Mouse (Mus musculus): ENCODE data around the gene Chdh.

Chdh gene

DNA sequence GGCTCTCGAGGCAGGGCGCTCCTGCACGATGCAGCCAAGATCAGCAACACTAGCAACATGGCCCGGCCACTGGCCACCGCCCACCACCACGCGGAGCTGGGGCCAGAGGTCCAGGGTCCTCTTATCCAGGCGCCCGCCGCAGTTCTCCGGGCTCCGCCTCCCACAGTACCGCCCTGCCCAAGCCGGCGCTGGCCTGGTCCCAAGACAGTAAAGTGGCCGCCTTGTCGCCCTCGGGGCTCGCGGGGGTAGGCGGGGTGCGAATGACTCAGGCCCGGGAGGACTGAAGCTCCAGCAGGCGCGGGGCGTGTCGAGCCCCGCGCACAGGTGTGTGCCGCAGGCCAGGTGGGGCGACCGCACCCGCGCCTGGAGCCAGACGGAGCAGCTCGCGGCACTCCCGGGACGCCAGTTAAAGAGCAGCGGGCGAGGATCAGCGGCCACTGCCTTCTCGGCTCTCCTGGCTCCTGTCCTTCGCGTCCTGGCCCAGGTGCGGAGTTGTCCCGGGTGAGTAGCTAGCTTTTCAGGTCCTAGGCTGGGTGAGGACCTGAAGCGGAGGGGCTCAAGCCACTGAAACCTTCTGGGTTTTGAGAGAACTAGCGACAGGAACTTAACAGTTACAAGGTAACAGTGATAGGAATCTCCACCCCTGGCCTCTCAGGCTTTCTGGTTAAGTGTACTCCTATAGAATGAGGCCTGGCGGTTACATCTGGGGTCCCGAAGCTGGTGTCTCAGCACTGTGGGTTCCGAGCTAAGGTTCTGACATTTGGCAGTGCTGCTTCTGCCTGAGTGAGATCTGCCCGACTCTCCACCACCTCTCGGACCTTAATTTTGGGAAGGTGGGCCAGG, at the start of gene Chdh, which contains the start of gene Il17rb:
TSS of gene Chdh (plus strand) at position 291 of the 843 bp plus-strand sequence.
TSS of gene Il17rb (minus strand) at position 164 of the 843 bp plus-strand sequence.
- DNase-seq (ENCODE audit: low read depth, low spot score), result no peak

DNA sequence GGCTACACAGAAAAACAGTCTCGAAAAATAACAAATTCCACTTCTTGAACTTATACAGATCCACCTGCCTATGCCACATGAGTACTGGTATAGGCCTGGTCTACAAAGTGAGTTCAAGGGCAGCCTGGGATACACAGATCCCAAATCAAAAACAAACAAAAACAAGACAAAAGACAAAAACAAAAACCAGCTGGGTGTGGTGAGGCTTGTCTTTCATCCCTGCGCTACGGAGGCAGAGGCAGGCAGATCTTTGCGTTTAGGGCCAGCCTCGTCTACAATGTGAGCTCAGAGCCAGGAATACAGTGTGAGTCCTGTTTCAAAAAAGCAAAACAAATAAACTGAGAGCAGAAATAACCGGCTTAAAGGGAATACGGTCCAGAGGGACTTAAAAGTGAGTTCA, 41.2 kb upstream of the Chdh start:
- no peak for DNase-seq (ENCODE audit: low read depth, low spot score)

DNA sequence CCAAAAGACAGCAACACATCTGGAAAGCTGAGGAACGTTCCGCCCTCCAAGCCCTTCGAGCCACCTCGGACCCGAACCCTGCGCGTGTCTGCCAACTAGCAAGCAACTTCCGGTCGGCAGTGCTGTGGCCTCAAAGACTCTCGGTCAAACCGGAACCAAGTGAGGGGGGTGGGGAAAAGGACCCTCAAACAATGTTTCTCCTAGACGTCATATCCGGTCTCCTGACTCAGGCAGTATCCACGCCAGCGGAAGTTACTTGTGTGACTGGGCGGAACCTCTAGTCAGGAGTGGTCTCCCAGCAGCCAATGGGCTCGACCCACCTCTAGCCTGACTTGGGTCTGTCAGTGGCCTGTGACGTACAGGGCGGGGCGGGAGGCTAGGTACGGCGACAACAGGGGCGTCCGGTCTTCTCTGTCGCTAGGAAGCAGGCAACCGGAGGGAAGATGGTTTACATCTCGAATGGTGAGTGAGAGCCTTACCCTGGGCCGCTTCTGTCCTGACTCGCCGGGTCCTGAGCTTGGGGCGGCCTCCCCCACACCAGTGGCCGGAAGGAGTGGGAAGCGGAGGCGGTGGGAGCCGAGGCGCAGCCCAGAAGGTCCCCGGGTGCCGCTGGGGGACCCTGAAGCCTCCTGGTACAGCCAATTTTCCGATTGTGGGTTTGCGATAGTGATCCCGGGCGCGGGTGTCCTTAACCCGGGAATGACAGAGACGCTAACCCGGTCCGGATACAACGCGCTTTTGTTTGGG, 40.6 kb upstream of the Chdh start, which contains the start of gene Selenok:
TSS of gene Selenok (plus strand) at position 234 of the 747 bp plus-strand sequence.
- DNase-seq (ENCODE audit: low read depth, low spot score), result peak; percentile 97

DNA sequence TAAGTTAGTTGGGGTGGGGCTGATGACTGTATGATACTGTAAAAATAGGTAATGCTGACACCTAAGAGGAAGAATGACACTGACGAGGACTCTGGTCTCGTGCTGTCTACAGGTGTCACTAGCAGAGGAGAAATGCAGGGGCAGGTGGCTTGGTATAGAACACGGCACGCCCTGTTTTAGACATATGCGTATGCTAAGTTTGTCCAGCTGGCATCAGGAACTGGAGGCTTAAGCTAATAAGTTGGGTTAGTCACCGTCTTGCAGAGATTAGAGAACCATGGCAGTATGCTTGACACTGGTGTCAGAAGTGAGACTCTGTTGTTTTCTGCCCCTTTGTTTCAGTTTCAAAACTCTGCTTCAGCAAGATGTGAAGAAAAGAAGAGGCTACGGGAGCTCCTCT, 37.4 kb upstream of the Chdh start:
- no peak for DNase-seq (ENCODE audit: low read depth, low spot score)

DNA sequence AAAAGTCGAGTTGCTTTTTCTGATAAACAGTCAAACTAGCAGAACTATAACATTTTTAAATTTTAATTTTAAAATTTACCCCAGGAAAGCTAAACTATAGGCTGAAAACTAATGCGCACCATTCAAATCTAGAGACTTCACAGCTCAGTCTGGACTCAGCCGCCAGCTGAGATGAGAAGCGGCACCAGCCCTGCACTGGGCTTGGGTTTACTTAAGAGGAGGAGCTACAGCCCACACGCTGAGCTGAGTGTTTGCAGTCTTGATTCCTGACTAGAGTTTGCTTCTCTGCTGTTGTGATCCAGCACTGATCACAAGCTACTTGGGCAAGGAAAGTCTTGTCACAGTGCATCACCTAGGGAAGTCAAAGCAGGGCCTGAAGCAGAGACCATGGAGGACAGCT, 36.8 kb upstream of the Chdh start:
- no peak for DNase-seq (ENCODE audit: low read depth, low spot score)

DNA sequence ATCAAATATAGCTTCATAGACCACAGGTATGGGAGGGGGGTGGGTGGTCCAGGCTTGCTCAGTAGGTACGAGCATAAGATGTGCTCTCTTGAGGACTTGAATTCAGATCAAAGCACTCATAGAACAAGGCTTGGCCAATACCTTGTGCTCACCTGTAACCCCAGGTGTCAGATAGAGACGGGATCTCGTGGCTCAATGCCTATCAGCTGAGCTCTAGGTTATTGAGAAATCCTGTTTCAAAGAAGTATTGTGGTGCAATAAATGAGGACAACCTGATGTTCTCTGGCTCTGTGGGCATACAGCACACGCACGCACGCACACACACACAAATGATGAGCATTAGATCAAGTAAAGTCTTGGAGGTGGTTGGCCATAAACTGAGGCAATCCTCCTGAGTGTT, 31.9 kb upstream of the Chdh start:
- DNase-seq (ENCODE audit: low read depth, low spot score), result no peak

DNA sequence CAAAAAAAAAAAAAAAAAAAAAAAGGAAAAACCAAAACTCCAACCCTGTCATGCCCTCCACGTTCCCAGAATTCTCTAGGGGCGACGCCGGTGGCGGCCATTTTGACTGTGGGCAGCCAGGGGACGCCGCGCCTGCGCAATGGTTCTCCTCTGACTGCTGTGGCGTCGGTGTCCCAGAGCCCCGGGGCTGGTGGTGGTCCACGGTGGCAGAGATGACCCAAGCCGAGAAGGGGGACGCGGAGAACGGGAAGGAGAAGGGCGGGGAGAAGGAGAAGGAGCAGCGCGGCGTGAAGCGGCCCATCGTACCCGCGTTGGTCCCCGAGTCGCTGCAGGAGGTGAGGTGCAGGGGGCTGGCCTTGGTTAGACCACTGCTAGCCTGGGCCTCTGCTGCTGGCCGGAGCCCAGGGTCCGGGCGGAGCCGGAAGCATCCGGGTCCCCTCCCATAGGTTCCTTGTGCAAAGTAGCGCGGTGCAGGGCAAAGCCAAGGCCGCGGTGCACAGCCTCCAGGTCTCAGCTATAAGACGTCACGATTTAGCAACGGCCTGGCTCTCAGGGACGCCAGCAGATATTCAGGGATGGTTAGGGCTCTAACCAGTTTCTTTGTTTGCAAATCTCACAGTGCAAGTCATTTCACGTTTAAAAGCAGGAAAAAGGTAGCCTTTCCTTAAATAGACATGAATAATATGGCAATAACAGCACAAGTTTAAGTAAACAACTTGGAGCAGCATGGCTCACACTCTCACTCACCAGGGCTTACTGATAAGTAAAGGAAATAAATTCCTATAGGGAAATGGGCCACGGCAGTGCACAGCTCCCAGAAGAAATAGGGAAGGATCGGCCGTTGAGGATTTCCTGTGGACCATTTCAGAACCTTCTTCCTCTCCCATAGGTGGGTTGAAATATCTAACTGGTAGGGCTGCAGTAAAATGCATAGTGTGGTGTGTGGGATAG, 30.3 kb upstream of the Chdh start, which contains the start of gene Actr8:
TSS of gene Actr8 (plus strand) at position 84 of the 951 bp plus-strand sequence.
- peak; percentile 72 for DNase-seq (ENCODE audit: low read depth, low spot score)

DNA sequence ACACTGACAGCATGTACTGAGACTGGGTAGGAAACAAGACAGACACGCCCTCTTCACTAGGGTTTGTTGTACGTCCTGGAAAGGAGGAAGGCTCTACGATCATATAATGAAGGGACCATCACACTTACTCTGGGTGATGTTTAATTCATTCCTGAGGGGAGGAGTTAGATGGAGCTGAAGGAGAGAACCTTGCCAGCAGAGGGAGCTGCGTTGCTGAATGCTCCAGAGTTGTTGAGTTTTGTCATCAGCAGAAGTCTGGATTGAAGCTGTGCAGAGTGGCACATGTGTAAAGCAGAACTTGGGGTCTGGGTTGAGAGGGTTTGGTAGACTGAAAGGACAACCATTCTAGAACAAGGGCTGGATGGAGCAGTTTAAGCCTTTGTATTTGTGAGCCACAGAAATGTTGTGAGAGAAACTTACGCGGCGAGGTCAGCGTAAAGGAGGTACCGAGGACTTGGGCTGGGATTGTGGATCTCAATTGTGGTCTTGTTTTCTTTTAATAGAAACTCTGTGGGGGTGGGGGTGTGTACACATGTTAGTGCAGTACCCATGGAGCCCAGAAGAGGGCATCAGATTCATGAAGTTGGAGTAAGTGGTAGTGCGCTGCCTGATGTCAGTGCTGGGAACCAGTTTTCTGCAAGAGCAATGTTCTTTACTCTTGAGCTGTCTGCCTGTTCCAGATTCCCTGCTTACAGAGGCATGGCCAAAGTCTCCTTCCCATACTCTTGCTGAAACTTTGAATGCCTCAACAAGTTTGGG, 28.2 kb upstream of the Chdh start:
- DNase-seq (ENCODE audit: low read depth, low spot score), result no peak

DNA sequence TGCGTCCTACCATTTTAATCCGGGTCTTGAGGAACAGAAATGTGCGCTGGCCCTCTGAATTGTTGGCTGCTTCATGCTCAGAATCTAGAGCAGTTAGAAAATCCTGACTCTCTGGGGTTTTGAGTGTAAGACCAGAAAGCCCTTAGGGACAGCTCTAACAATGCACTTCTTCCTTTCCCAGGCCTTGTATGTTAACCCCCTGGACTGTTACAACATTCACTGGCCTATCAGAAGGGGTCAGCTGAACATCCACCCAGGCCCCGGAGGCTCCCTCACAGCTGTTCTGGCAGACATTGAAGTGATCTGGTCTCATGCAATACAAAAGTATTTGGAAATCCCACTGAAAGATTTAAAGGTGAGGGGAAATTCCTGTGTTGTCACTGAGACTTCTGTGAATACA, 22.7 kb upstream of the Chdh start:
- no peak for DNase-seq (ENCODE audit: low read depth, low spot score)

DNA sequence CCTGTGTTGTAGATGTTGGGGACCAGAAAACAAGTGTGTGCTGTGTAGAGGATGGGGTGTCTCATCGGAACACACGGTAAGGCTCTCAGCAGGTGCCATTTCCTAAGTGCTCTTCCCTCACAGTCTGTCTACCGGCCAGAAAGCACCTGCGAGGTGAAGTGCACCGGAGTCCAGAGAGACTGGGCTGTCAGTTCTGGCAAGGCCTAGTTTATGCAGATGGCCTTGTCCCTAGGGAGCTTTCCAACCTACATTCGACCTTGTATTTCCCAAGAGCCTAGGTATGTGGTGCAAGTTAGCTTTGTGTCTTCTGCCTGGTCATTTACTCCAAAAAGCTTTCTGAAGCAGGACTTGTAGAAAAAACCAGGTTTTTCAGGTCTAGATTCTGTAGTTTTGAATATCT, 21.5 kb upstream of the Chdh start:
- DNase-seq (ENCODE audit: low read depth, low spot score), result no peak

DNA sequence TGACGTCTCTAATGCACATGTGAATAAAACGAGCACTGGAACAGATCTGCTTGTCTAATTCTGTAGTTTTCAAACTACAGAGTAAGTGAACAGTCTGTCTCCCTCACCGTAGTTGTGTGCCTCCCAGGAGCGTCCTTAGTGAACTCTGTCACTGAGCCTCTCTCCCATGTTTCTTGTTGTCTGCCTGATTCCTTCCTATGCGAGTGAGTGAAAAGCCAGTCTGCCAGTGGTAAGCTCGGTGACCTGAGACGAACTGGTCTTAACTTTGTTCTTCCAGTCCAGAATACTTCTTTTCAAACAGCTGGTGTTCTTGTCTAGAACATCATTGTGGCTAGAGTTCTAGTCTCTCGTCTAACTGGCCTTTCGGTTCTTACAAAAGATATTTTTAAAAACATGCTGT, 21.1 kb upstream of the Chdh start:
- DNase-seq (ENCODE audit: low read depth, low spot score), result no peak

DNA sequence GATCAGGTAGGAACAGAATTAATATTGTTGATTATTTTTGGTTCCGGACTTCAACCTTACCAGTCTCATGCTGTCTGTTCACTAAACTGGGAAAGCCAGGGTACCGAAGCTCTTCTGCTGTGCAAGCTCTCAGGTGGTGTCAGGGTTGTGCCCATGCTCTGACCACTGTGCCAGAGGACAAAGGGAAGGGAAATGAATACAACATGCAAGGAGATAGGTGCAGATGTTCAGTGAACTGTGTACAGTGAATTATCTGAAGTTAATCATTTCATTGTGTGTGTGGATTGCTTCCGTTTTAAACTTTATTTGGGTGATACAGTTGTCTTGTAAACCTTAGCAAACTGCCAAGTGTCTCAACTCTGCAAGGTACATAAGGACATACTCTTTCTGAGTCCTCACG, 20.5 kb upstream of the Chdh start:
- DNase-seq (ENCODE audit: low read depth, low spot score), result no peak

DNA sequence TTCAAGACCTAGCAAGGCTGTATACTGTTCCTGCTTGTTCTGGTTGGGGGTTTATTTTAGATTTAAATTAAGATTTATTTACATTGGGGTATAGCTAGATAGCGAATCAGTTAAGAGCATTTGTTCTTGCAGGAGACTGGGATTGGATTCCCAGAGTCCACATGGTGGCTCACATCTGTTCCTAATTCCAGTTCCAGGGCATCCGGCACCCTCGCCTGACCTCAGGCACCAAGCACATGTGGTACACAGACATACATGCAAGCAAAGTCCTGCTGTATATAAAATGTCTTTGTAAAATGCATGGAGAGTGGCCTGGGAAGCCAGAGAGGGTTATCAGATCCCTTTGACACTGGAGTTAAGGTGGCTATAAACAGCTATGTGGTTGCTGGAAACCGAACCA, 13.8 kb upstream of the Chdh start:
- DNase-seq (ENCODE audit: low read depth, low spot score), result no peak

DNA sequence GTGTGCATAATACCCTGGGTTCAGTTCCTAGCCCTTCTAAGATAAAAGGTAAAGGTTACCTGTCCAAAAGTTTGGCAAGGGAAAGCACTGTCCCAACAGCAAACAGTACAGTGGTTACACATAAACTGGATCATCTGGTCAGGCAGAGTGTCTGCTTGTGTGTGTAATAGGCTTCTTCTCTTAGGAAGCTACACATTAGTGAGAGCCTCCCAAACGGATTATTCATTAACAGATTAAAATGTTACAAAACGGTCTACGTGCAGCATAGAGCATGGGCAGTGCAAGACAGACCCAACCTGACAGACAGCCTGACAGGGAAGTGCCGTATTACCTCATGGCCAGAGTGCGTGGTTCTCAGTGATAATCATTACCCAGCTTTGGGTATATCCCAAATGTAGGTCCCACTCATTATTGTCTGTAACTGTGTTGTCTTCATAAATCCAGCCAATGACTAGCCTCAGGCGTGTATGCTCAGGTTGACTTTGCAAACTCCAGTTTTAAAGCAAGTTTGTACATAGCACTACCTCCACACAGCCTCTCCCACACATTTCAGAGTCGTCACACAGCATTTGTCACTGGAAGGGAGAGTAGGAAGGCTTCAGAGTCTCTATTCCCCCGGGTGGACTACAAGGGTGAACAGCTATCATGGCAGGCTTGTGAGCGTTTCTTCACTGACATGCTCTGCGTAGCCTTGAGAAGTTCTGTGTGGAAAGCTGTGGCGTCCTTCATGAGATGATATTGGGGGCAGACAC, 12.6 kb upstream of the Chdh start:
- no peak for DNase-seq (ENCODE audit: low read depth, low spot score)

DNA sequence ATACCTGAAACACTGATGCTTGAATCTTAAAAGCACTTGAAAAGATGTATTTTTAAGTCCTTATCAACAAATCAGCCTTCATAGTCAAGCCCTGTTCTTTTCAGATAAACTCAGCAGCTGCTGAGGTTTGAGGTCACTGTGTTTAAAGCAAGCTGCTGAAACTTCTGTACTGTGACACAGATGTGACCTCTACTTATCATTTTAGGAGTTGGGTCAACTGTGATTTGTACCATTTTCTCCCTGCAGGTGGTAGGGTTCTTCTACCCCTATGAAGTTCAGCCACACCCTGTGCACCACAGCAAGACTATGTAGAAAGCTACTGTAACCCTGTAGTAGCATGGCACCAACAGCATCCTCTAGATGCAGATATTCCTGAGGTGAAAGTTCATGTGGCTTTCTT, 11.5 kb upstream of the Chdh start:
- no peak for DNase-seq (ENCODE audit: low read depth, low spot score)

DNA sequence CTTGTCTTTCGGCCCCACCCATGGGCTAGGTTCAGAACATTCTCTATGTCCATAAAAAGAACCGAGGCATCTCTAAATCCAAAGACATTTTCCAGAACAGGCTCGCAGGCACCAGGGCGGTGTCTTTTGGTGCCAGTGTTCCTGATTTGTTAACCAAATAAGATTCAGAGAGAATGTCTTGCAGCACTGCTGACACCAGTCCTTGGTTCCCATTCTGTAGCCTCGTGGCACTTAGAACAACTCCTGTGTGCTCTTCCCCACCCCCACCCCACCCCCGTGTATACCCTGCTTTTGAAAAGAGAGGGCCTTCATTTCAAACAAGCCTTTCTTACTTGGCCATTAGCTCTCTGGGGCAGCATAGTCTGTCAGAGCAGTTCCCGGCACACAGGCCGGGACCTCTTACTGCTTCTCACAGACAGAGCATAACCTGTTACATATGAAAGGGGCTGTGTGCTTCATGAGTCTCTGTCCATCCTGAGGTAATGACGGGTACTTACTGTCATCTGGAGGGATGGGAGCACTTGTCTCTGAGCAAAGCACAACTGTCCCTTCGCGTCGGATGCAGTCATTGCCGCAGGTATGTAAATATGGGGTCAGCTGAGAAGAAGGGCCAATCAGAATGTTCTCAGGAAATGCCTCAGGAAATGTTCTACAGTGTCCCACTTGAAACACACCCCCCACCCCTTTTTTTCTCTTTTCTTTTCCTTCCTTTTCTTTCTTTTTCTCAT, 9.9 kb upstream of the Chdh start:
- DNase-seq (ENCODE audit: low read depth, low spot score), result no peak

DNA sequence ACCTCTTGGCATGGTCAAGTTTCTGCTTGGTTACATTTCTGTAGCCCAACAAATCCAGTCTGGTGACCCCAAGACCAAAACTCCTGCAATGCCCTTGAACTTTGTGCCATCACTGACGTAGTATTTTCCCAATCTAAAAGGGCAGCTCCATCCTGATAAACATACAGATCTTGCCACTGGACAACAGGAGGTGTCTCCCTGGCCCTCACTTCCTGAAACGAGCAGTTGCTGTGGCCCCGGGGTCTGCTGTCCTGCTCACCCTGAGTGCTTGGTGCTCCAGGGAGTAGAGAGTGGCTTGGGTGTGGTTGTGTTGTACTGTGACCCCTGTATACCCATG, 9.4 kb upstream of the Chdh start:
- no peak for DNase-seq (ENCODE audit: low read depth, low spot score)

DNA sequence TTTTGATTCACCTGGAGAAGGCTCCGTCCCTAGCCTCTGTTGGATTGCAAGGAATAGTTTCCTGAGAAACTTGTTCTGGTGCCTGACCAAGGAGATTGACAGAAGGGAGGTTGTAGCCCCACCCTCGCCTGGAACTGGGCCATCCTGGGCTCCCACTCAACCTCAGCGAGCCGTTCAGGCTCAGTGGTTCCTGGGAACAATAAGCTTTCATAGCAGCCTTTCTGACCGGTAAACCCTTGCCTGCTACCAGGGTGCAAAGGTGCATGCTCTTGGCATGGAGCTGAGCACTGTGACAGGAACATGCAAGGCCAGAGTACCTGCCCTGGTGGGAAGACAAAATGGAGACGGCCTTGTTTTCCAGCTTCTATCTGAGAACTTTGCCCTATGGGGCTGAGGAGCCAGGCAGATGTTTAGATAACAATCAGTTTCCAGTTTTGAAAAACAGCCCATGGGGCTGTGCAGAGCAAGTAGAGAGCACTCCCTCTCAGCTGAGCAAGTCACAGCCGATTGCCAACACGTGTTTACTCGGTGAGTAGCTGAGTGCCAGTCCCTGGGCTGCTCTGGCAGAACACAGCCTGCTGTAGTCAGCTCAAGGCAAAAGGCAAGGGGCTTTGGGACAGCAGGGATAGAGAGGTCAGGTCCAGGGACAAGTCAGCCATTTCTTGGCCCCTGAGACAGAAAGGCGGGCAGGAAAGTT, 1.2 kb downstream of the Chdh start:
- no peak for DNase-seq (ENCODE audit: low read depth, low spot score)

All from retina, adult 2 months (tissue).